Mouse (Mus musculus) activated CD4-positive, CD25-positive, alpha-beta regulatory T cell, adult 9 weeks (primary cell): ENCODE measurements around the gene Snx1. TPM values are rescaled to one million over a fixed set of nuclear protein-coding genes. Genes with fewer than 3 reads are reported as not detected.

ENCODE experiments used
- polyA plus RNA-seq: library from polyadenylated mRNA; unstranded; fragments of 100-300 nt; shearing (Covaris generic); gene quantifications from one replicate; pipeline ENCODE4 v1.2.1, GENCODE M21; 2017

Gene Snx1
- 139 TPM for polyA plus RNA-seq

DNA sequence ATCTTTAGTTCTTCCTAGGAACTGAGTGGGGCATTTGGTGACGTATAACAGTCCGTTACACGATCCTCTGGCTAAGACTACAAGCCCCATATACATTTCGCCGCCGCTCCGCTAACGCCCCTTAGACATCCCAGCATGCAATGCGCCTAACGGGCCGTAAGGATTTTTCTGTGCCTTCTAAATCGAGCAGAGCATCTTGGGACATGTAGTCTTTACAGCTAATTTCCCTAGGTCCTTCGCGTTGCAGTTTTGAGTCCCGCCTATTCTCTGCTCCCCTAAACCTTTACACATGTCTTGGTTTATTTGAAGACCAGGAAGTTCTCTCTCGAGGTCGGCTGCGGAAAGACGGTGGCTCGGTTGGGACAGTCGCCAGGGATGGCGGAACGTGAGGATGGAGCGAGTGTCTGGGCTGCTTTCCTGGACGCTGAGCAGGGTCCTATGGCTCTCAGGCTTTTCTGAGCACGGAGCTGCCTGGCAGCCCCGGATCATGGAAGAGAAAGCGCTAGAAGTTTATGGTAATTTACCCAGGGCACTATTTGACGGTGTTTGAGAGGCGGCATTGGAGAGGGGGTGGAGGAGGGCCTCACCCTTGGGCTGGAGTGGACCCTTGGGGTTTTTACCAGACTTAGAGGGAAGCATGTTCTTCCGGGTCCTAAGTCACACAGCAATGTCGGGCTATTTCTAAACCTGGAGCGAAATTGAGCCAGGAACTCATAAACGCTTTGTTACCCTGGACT lies at the start of gene Snx1, which contains the start of gene Ciao2a:
Snx1 (minus strand) TSS at position 132 of the 737 bp plus-strand sequence.
Ciao2a (plus strand) TSS at position 156 of the 737 bp plus-strand sequence.

DNA sequence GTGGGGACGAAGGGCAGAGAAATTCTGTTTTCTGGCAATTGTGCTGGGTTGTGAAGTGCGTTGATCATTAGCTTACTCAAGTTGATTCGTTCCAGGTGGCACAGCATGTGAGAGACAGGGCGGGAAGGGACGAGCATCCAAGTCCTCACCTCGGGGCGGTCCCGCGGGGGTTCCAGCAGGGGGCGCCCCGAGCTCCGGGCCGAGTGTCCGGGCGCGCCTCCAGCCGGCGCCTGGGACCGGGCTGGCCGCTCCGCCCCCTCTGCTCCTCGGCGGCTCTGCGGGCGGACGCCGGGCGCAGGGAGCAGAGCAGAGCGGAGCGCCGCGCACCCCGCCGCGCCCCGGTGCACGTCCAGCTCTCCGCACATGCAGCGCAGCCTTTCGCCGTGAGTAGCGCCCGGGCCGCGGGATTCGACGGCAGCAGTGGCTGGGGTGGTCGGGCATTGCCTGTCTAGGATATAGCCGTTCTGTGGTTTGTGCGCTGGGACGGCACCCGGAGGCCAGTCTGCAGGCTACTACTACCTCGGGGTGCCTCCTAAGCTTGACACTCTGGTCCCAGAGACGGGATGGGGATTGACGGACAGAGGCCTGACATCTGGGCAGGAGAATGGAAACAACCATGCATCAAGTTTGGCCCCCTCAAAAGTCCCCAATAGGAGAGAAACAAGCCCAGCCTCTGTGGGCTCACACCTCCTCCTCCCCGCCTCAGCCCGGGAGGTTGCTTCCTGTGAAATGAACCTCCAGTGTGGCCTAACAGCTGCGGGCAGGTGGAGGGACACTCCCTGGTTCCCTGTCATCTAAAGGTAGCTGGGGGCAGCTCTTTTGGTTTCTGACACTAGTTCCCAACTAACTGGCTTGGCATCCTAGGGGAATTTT lies 31.8 kb upstream of the Snx1 start, which contains the start of gene Dapk2:
Dapk2 (plus strand) TSS at position 266 of the 873 bp plus-strand sequence.

DNA sequence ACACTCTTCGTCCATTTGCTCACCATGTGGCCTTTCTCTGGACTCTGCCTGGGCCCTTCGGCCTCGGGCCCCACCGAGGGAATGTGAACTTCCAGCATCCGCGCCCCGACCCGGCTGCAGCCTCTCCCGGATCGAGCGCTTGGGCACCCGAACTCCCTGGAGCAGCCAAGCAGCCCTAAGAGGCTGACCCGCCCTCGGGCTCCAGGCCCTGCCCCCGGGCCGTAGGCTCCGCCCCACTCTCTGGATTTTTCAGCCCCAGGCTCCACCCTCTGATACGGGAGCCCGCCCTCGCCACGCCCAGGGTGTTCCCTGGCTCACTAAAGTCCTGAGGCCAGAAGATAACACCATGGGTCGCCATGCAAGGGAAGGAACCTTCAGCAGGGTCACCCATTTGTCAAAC lies 56.8 kb downstream of the Snx1 start, which contains the start of gene Snx22:
Snx22 (minus strand) TSS at position 137 of the 400 bp plus-strand sequence.

DNA sequence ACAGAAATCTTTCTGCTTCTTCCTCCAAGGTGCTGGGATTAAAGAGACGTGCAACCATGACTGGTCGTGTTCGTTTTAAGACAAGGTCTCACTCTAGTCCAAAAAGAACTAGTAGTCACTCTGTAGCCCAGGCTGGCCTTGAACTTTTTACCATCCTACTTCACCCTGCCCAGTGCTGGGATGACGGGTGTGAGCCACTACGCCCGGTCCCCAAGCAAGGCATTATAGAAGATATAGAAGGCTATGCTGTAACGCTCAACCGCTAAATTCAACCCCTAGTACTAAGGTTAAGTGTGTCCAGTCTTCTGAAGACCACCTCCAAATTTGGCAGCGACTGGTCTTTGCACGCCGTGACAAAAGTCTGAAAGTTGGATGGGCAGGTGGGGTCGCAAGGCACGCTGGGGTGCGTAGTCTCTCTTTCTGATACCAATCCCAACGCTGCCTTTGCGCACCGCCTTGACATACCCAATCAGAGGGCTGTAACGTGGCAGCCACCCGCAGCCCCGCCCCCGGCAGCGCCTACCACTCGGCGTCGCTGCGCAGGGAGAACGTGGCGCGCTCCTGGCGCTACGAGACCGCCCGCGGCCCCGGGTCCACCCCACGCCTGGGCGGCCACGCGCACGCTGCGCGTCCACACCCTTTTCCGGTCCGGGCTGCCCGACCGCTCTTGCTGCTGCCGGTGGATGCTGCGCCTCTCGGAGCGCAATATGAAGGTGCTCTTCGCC lies 66.6 kb downstream of the Snx1 start, which contains the start of gene Ppib:
Ppib (plus strand) TSS at position 640 of the 725 bp plus-strand sequence.

Other genes with a start within 250 kb of the Snx1 start
- gene Pclaf, start 236.3 kb downstream of the Snx1 start, polyA plus RNA-seq: 21.6 TPM
- gene Trip4, start 217.8 kb downstream of the Snx1 start, polyA plus RNA-seq: 44.4 TPM
- gene Csnk1g1, start 217.7 kb downstream of the Snx1 start, polyA plus RNA-seq: 47.8 TPM
- gene Ppib, start 66.4 kb downstream of the Snx1 start, polyA plus RNA-seq: 441 TPM
- gene Snx22, start 56.9 kb downstream of the Snx1 start, polyA plus RNA-seq: 2.2 TPM
- 139 TPM for gene Ciao2a, start within 50 bp of the Snx1 start, polyA plus RNA-seq
- 0.72 TPM for gene Dapk2, start 31.6 kb upstream of the Snx1 start, polyA plus RNA-seq
- gene Herc1, start 223.9 kb upstream of the Snx1 start, polyA plus RNA-seq: 53.1 TPM